Mouse (Mus musculus) embryonic facial prominence, embryonic 10.5 days (tissue): ENCODE data around the gene Odf3. TPM values are rescaled to one million over a fixed set of nuclear protein-coding genes. Genes with fewer than 3 reads are reported as not detected.
"Not testable (repeated sequence)": the region's sequence is repeated elsewhere in the genome, so short reads cannot be mapped to it uniquely, and the experiment has no call there.

Experiments used
- DNase-seq: peaks from one replicate; pipeline ENCODE4 v3.0.0-alpha.2; 2017; ENCODE audit warnings: low spot score
- H3K27ac ChIP-seq: fragments of 300-500 bp; sonication (generic); replicated peaks from 2 replicates; pipeline ENCODE4 v1.5.1; 2016; ENCODE audit warnings: mild to moderate bottlenecking
- H3K27me3 ChIP-seq: fragments of 300-500 bp; sonication (generic); replicated peaks from 2 replicates; pipeline ENCODE4 v1.6.1; 2016; ENCODE audit warnings: low read depth, mild to moderate bottlenecking; ENCODE audit not compliant: poor library complexity, severe bottlenecking
- H3K36me3 ChIP-seq: fragments of 300-500 bp; sonication (generic); replicated peaks from 2 replicates; pipeline ENCODE4 v1.6.1; 2016; ENCODE audit warnings: mild to moderate bottlenecking, moderate library complexity
- H3K4me1 ChIP-seq: fragments of 300-500 bp; sonication (generic); 2 replicates; pipeline ENCODE4 v1.6.1; 2016
- H3K4me3 ChIP-seq: fragments of 300-500 bp; sonication (generic); 2 replicates; pipeline ENCODE4 v1.5.1; 2016; ENCODE audit warnings: mild to moderate bottlenecking, moderate library complexity
- H3K9me3 ChIP-seq: fragments of 300-500 bp; sonication (generic); 2 replicates; pipeline ENCODE4 v1.6.1; 2016; ENCODE audit warnings: mild to moderate bottlenecking
- WGBS: fragments of 180-500 bp; shearing (Covaris S2); methylation state at CpG from one replicate; pipeline ENCODE4 v1.1.7; 2016; 5-methylcytosine and 5-hydroxymethylcytosine counted together
- polyA plus RNA-seq: library from polyadenylated mRNA; unstranded; fragments of >200 nt; fragmentation: Nextera tagmentation; extraction: Ambion mirVana; gene quantifications from 2 replicates; pipeline ENCODE4 v1.2.1, GENCODE M21; 2016

The Odf3 gene
- polyA plus RNA-seq, 1 experiment from 2014 or later, result not detected

DNA sequence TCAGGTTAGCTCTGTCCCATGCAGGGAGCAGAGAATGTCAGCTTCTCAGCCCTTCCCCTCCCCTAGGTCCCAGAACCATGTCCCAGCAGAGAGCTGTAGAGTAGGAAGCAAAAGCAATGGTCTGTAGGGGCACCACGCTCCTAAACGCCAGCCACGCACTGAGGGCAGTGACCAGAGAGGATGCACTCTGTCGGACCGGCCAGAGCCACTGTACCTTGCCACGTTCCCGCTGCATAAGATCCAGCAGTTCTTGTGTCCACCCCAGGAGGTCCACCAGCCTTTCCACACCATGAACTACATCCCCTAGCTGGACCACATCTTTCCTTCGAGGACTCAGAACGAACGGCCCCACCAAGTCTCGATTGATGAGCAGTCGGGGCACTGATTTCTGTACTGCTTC, 17.2 kb downstream of the Odf3 start:
- H3K4me1 ChIP-seq, result 0 out of 2 replicates have a peak, but pooled peaks cover 2% of the 10 kb centered on the region
- H3K36me3 ChIP-seq, result peaks cover 75% of the 10 kb centered on the region
- H3K27ac ChIP-seq, result no peak overlapping the region
- DNase-seq, result no peak
- 90% methylated on average over 12 of the region's 12 CpGs for WGBS
- no peaks in the 10 kb centered on the region for H3K9me3 ChIP-seq
- no peak overlapping the region for H3K4me3 ChIP-seq
- no peaks in the 10 kb centered on the region for H3K27me3 ChIP-seq

DNA sequence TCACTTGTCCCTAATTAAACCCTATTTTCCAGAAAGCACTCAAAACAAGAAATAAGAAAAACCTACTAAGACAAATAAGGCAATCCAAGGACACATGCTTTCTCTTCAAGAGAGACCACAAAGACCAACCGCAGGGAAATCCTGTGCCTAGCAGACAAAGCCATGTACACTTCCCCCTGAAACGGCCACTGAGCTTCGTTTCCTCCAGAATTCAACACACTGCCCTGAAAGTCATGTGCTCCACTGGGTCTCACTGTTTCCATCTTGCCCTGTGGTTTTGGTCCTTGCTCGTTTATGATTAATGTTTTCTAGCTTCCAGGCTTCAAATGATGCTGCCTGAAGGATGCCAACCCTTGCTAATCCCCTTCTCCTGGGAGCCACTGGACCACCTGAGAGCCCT, 26.6 kb downstream of the Odf3 start:
- H3K9me3 ChIP-seq, result no peaks in the 10 kb centered on the region
- 87% methylated on average over 4 of the region's 4 CpGs for WGBS
- H3K4me1 ChIP-seq, result 0 out of 2 replicates have a peak, but pooled peaks cover 3% of the 10 kb centered on the region
- no peaks in the 10 kb centered on the region for H3K27me3 ChIP-seq
- no peak for DNase-seq
- no peak overlapping the region for H3K4me3 ChIP-seq
- H3K36me3 ChIP-seq, result peaks cover 43% of the 10 kb centered on the region
- no peak overlapping the region for H3K27ac ChIP-seq

DNA sequence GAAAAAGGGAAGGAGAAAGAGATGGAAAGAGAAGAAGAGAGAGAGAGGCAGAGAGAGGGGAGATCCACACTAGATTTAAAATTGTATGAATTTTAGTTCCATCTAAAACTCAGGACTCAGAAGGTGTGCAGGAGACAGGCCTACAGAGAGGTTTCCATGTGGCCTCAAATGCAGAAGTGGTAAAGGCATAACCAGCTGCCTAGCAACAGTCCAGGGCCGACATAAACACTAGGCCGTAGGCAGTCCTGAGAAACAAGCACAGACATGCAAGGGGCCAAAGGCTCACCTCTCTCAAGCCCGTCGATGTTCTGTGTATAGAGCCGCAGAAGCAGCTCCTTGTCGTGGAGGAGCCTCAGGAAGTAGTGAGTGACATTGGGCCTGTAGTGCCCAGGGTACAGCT, 29.8 kb downstream of the Odf3 start:
- Histone ChIP-seq H3K27me3 (no peaks in the 10 kb centered on the region), H3K36me3 (peaks cover 41% of the 10 kb centered on the region), H3K27ac (no peak overlapping the region), H3K9me3 (no peaks in the 10 kb centered on the region), H3K4me3 (no peak overlapping the region), H3K4me1 (peaks cover 12% of the 10 kb centered on the region)
- DNase-seq, result no peak
- WGBS, result 77% methylated on average over 6 of the region's 6 CpGs

- Histone ChIP-seq H3K4me1 (peaks cover 23% of the 10 kb centered on the region), H3K27me3 (no peaks in the 10 kb centered on the region), H3K9me3 (no peaks in the 10 kb centered on the region), H3K4me3 (no peak overlapping the region), H3K27ac (no peak overlapping the region), H3K36me3 (peaks cover 40% of the 10 kb centered on the region)
- WGBS, result 91% methylated on average over 7 of the region's 7 CpGs
- DNase-seq, result no peak
Observed at GRCm38 (mm10) chr7:140879355-140879754, 31.8 kb downstream of the Odf3 start.

DNA sequence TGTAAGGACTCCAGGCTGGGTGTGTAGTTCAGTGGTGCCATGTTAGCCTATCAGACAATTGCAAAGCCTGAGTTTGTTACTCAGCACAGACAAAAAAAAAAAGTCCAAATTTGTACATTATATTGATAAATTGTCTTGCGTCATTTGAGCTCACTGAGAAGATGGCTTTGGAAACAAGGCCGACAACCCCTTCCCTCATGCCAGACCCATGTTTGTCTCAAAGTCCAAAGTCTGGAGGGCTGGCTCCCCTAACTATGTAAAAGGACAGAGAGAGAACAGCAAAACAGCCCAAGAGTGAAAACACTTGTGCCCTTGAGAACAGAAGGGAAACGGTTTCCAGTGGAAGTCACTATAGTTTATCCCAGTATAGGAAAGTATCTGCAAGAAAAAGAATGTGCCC, 32.8 kb downstream of the Odf3 start:
- 85% methylated on average over 3 of the region's 3 CpGs for WGBS
- Histone ChIP-seq H3K36me3 (peaks cover 42% of the 10 kb centered on the region), H3K4me1 (peaks cover 23% of the 10 kb centered on the region), H3K4me3 (peak overlapping the region; percentile 98; the same call in 1 of the 2 replicates), H3K27ac (no peak overlapping the region), H3K27me3 (no peaks in the 10 kb centered on the region), H3K9me3 (no peaks in the 10 kb centered on the region)
- DNase-seq, result no peak

GRCm38 (mm10) chr7:140880865-140881515, 33.4 kb downstream of the Odf3 start:
- Histone ChIP-seq H3K36me3 (peaks cover 43% of the 10 kb centered on the region), H3K27me3 (no peaks in the 10 kb centered on the region), H3K27ac (peak overlapping the region; percentile 88), H3K9me3 (no peaks in the 10 kb centered on the region), H3K4me1 (peaks cover 23% of the 10 kb centered on the region), H3K4me3 (peak overlapping the region; percentile 98)
- WGBS, result 34% methylated on average over 8 of the region's 8 CpGs
- DNase-seq, result no peak

DNA sequence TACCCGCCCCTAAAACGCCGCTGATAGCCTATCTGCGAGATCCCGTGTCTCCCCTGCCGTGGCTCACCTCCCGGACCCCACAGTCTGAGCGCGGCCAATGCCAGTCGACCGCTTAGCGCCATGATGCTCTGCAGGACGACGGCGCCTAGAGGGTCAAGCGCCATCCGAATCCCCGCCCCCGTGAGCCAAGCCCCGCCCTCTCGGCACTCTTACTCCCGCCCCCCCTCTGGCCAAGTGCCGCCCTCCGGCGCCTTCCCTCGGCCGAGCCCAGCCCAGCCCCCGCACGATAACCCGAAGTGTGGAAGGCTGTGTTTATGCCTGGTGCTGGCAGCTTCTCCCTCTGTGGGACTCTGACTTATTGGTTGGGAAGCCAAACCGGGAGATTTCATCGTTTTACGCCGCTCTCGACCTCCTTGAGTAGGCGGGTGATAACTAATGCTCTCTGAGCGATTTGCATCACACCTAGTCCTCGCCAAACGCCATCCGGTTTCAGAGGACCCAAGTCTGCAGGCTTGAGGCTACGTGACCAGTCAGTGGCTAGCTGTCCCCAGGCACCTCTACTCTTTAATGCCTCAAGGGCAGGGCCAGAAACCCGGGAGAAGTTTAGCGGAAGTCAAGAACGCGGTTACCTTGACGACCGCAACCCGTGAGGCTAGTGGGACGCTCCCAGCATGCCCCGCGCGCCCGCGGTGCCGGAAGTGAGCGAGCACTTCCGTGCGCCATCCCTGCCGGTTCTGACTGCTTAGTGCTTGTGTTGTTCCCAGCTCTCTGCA, 34.3 kb downstream of the Odf3 start, which contains the start of the genes Psmd13 and Sirt3:
Gene Psmd13, plus strand, starts transcription at position 273 of the 773 bp plus-strand sequence.
Gene Sirt3, minus strand, starts transcription at position 614 of the 773 bp plus-strand sequence.
- H3K4me3 ChIP-seq, result peak within 1 kb of the TSS; percentile 98
- H3K27me3 ChIP-seq, result no peaks in the 10 kb centered on the region
- H3K36me3 ChIP-seq, result peaks cover 43% of the 10 kb centered on the region
- WGBS, result under 1% methylated on average over 59 of the region's 59 CpGs
- no peaks in the 10 kb centered on the region for H3K9me3 ChIP-seq
- peak; percentile 94 for DNase-seq
- peak within 1 kb of the TSS; percentile 88 for H3K27ac ChIP-seq
- peaks cover 23% of the 10 kb centered on the region for H3K4me1 ChIP-seq

DNA sequence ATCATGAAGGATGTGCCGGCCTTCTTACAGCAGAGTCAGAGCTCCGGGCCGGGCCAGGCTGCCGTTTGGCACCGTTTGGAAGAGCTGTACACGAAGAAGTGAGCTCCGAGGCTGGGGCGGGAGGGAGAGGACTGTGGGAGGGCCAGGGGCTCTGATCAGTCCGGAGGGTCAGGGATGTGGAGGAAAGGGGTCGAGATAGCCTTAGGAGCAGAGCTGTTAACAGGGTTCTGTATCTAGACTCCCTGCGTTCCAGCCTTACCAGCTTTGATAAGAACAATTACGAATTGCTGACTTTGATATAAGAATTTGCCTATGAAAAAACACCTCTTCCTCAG, 34.8 kb downstream of the Odf3 start:
- Histone ChIP-seq H3K27me3 (no peaks in the 10 kb centered on the region), H3K4me3 (peak overlapping the region; percentile 98), H3K4me1 (peaks cover 23% of the 10 kb centered on the region), H3K27ac (peak overlapping the region; percentile 88), H3K36me3 (peaks cover 43% of the 10 kb centered on the region), H3K9me3 (no peaks in the 10 kb centered on the region)
- under 1% methylated on average over 12 of the region's 12 CpGs for WGBS
- DNase-seq, result no peak

DNA sequence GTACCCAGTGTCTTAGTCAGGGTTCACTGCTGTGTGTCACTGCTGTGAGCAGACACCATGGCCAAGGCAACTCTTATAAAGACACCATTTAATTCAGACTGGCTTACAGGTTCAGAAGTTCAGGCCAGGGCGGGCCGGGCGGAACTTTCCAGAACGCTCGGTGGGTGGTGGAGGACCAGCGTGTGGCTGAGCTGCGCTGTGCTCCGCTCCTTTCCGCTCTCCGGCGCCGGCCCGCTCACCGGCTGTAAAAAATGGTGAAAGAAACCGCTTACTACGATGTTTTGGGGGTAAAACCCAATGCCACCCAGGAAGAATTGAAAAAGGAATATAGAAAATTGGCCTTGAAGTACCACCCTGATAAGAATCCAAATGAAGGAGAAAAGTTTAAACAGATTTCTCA, 43.0 kb downstream of the Odf3 start:
- H3K27ac ChIP-seq, H3K4me1 ChIP-seq, DNase-seq, H3K9me3 ChIP-seq, H3K27me3 ChIP-seq, H3K4me3 ChIP-seq: not testable (repeated sequence)
- H3K36me3 ChIP-seq, result peaks cover 89% of the 10 kb centered on the region
- WGBS, result 97% methylated on average over 16 of the region's 16 CpGs

- H3K36me3 ChIP-seq, result peaks cover 89% of the 10 kb centered on the region
- no peaks in the 10 kb centered on the region for H3K4me1 ChIP-seq
- H3K27ac ChIP-seq, result no peak overlapping the region
- H3K27me3 ChIP-seq, result no peaks in the 10 kb centered on the region
- no peaks in the 10 kb centered on the region for H3K9me3 ChIP-seq
- H3K4me3 ChIP-seq, result no peak overlapping the region
- 91% methylated on average over 7 of the region's 7 CpGs for WGBS
- no peak for DNase-seq
Observed at GRCm38 (mm10) chr7:140894031-140894430, 46.4 kb downstream of the Odf3 start.

- WGBS, result 94% methylated on average over 3 of the region's 3 CpGs
- DNase-seq, result no peak
- H3K27me3 ChIP-seq, result no peaks in the 10 kb centered on the region
- no peak overlapping the region for H3K4me3 ChIP-seq
- H3K4me1 ChIP-seq, result no peaks in the 10 kb centered on the region
- H3K9me3 ChIP-seq, result no peaks in the 10 kb centered on the region
- H3K36me3 ChIP-seq, result peaks cover 88% of the 10 kb centered on the region
- no peak overlapping the region for H3K27ac ChIP-seq
Observed at GRCm38 (mm10) chr7:140894611-140895010, 47.0 kb downstream of the Odf3 start.

DNA sequence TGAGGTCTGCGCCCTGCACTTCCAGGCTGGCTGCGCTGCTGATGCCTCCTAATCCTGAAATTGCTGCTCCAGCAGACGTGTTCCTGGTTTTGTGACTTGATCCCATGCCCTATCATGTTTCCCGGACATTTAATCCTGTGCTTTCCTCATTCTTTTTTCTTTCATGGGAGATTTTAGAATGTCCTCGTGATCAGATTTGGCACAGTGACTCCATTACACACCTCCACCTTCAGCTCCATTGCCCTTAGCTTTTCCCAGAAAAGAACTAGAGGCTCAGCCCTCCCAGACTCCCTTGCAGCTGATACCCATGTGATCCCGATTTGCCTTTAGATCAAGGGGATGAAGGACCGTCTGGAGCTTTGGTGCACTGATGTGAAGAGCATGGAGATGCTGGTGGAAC, 50.3 kb downstream of the Odf3 start:
- no peak for DNase-seq
- Histone ChIP-seq H3K4me3 (no peak overlapping the region), H3K4me1 (peaks cover 13% of the 10 kb centered on the region), H3K9me3 (no peaks in the 10 kb centered on the region), H3K36me3 (peaks cover 65% of the 10 kb centered on the region), H3K27me3 (no peaks in the 10 kb centered on the region), H3K27ac (no peak overlapping the region)
- 80% methylated on average over 7 of the region's 7 CpGs for WGBS

- Histone ChIP-seq H3K9me3 (no peaks in the 10 kb centered on the region), H3K27ac (no peak overlapping the region), H3K4me1 (peaks cover 18% of the 10 kb centered on the region), H3K27me3 (no peaks in the 10 kb centered on the region), H3K4me3 (no peak overlapping the region), H3K36me3 (peaks cover 52% of the 10 kb centered on the region)
- DNase-seq, result no peak
- 75% methylated on average over 3 of the region's 3 CpGs for WGBS
Observed at GRCm38 (mm10) chr7:140899121-140899520, 51.5 kb downstream of the Odf3 start.
